Mouse (Mus musculus) forebrain, embryonic 14.5 days (tissue): ENCODE results near the gene Dis3l2. TPM values are rescaled to one million over a fixed set of nuclear protein-coding genes. Genes with fewer than 3 reads are reported as not detected.

Experiments used
- ATAC-seq: fragments of 200-750 bp; cut with Nextera tagmentation; 2 replicates; pipeline ENCODE4 v1.8.0; 2017; ENCODE audit warnings: mild to moderate bottlenecking, moderate library complexity
- DNase-seq: peaks from one replicate; pipeline ENCODE4 v3.0.0-alpha.2; 2015; ENCODE audit warnings: low spot score
- H3K27ac ChIP-seq: fragments of 300-500 bp; sonication (generic); 2 replicates; pipeline ENCODE4 v1.5.1; 2014; ENCODE audit warnings: low read depth, mild to moderate bottlenecking, control low read depth, low read length, moderate library complexity
- H3K27me3 ChIP-seq: fragments of 300-500 bp; sonication (generic); replicated peaks from 2 replicates; pipeline ENCODE4 v1.6.1; 2014; ENCODE audit warnings: low read length, control low read depth, mixed read lengths; ENCODE audit not compliant: control insufficient read depth, insufficient read depth
- H3K36me3 ChIP-seq: fragments of 300-500 bp; sonication (generic); 2 replicates; pipeline ENCODE4 v1.6.1; 2014; ENCODE audit warnings: low read length, control low read depth; ENCODE audit not compliant: control insufficient read depth, insufficient read depth
- H3K4me1 ChIP-seq: fragments of 300-500 bp; sonication (generic); 2 replicates; pipeline ENCODE4 v1.6.1; 2014; ENCODE audit warnings: antibody characterized with exemption, low read length, control low read depth; ENCODE audit not compliant: control insufficient read depth, insufficient read depth
- H3K4me2 ChIP-seq: fragments of 300-500 bp; sonication (generic); 2 replicates; pipeline ENCODE4 v1.6.1; 2014; ENCODE audit warnings: mild to moderate bottlenecking, control low read depth, low read length
- H3K4me3 ChIP-seq: fragments of 300-500 bp; sonication (generic); 2 replicates; pipeline ENCODE4 v1.5.1; 2014; ENCODE audit warnings: low read depth, low read length, control low read depth
- H3K9ac ChIP-seq: fragments of 300-500 bp; sonication (generic); 2 replicates; pipeline ENCODE4 v1.6.1; 2014; ENCODE audit warnings: mild to moderate bottlenecking, low read length, control low read depth, moderate library complexity
- H3K9me3 ChIP-seq: fragments of 300-500 bp; sonication (generic); replicated peaks from 2 replicates; pipeline ENCODE4 v1.6.1; 2016; ENCODE audit warnings: low read length, control low read depth, mixed read lengths; ENCODE audit not compliant: control insufficient read depth
- WGBS: fragments of 180-500 bp; shearing (Covaris S2); extraction: QIAGEN DNeasy Blood & Tissue Kit; methylation state at CpG from one replicate; pipeline ENCODE4 v1.1.7; 2014; 5-methylcytosine and 5-hydroxymethylcytosine counted together
- polyA plus RNA-seq: library from polyadenylated mRNA; unstranded; fragments of >200 nt; fragmentation: Nextera tagmentation; extraction: Ambion mirVana; gene quantifications from 2 replicates; pipeline ENCODE4 v1.2.1, GENCODE M21; 2014

Dis3l2 gene
- polyA plus RNA-seq, 1 experiment from 2014 or later = 32.2 TPM

- Histone ChIP-seq H3K4me3 (no peak overlapping the region), H3K9me3 (no peaks in the 10 kb centered on the region), H3K4me2 (no peak overlapping the region), H3K27me3 (no peaks in the 10 kb centered on the region), H3K27ac (no peak overlapping the region), H3K4me1 (no peaks in the 10 kb centered on the region), H3K9ac (no peak overlapping the region), H3K36me3 (no peaks in the 10 kb centered on the region)
- DNase-seq (no peak), ATAC-seq (no peak)
- 48% methylated on average over 16 of the region's 16 CpGs for WGBS
Measured at GRCm38 (mm10) chr1:87070720-87071119, 367.1 kb downstream of the Dis3l2 start.

GRCm38 (mm10) chr1:87073776-87074175 lies 370.2 kb downstream of the Dis3l2 start:
- DNase-seq (no peak), ATAC-seq (no peak)
- no peaks in the 10 kb centered on the region for H3K36me3 ChIP-seq
- no peaks in the 10 kb centered on the region for H3K9me3 ChIP-seq
- no peak overlapping the region for H3K9ac ChIP-seq
- H3K4me3 ChIP-seq = no peak overlapping the region
- no peak overlapping the region for H3K27ac ChIP-seq
- 91% methylated on average over 8 of the region's 8 CpGs for WGBS
- no peak overlapping the region for H3K4me2 ChIP-seq
- no peaks in the 10 kb centered on the region for H3K4me1 ChIP-seq
- H3K27me3 ChIP-seq = no peaks in the 10 kb centered on the region

DNA sequence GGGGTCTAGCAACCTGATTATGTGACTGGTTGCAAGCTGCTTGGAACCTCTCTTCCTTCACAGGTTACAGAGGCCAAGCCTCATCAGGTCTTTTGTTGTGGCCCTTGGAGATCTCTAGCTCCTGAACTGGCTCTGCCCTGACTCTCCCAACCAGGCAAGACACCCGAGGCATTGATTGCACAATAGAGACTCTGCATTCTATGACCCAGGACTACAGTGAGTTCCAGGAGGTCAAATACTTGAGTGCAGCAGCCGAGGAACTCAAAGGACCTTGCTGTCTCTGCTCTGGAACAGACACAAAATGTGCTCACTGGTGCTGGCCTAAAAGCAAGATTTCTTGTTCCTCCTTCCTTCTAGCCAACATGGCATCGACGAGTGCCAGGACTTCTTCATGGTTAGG lies 382.6 kb downstream of the Dis3l2 start:
- Histone ChIP-seq H3K27me3 (no peaks in the 10 kb centered on the region), H3K4me2 (no peak overlapping the region), H3K9me3 (no peaks in the 10 kb centered on the region), H3K4me1 (no peaks in the 10 kb centered on the region), H3K4me3 (no peak overlapping the region), H3K27ac (no peak overlapping the region), H3K9ac (no peak overlapping the region), H3K36me3 (no peaks in the 10 kb centered on the region)
- WGBS = 77% methylated on average over 4 of the region's 4 CpGs
- ATAC-seq (no peak), DNase-seq (no peak)

DNA sequence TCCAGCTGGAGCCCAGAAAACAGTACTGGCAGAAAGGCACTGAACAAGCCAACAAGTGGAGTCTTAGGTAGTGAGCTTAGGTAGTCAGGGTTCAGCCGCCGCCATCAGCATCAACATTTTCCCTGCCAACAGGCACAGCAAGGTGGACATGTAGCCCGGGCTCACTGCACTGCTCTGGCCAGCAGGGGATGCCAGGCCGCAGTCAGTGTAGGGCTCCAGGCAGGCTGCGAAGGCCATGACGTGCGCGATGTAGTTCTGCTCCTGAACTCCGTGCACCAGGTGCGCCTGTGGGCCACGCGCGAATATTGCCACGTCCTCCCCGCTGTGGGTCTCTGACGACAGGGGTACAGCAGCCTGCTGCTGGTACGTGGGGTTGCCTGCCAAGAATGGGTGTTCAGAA lies 383.4 kb downstream of the Dis3l2 start:
- Histone ChIP-seq H3K4me2 (no peak overlapping the region), H3K27ac (no peak overlapping the region), H3K36me3 (no peaks in the 10 kb centered on the region), H3K27me3 (no peaks in the 10 kb centered on the region), H3K4me3 (no peak overlapping the region), H3K9me3 (no peaks in the 10 kb centered on the region), H3K4me1 (no peaks in the 10 kb centered on the region), H3K9ac (no peak overlapping the region)
- ATAC-seq (no peak), DNase-seq (no peak)
- WGBS = 78% methylated on average over 17 of the region's 17 CpGs

GRCm38 (mm10) chr1:87089251-87089650 lies 385.6 kb downstream of the Dis3l2 start:
- Histone ChIP-seq H3K9ac (no peak overlapping the region), H3K9me3 (no peaks in the 10 kb centered on the region), H3K4me3 (no peak overlapping the region), H3K4me2 (no peak overlapping the region), H3K36me3 (no peaks in the 10 kb centered on the region), H3K4me1 (no peaks in the 10 kb centered on the region), H3K27me3 (no peaks in the 10 kb centered on the region), H3K27ac (no peak overlapping the region)
- DNase-seq = no peak
- ATAC-seq = no peak
- WGBS = 77% methylated on average over 11 of the region's 11 CpGs

- H3K27ac ChIP-seq = no peak within 1 kb of the TSS
- DNase-seq = no peak
- H3K4me1 ChIP-seq = no peaks in the 10 kb centered on the region
- 89% methylated on average over 4 of the region's 4 CpGs for WGBS
- ATAC-seq = no peak
- H3K27me3 ChIP-seq = no peaks in the 10 kb centered on the region
- no peak within 1 kb of the TSS for H3K9ac ChIP-seq
- H3K9me3 ChIP-seq = no peaks in the 10 kb centered on the region
- H3K4me3 ChIP-seq = no peak within 1 kb of the TSS
- no peak within 1 kb of the TSS for H3K4me2 ChIP-seq
- H3K36me3 ChIP-seq = no peaks in the 10 kb centered on the region
Measured at GRCm38 (mm10) chr1:87089828-87090227, 386.2 kb downstream of the Dis3l2 start, which contains the start of gene Alppl2. Gene Alppl2, minus strand, starts transcription at chr1:87089928.

GRCm38 (mm10) chr1:87095642-87096041 lies 392.0 kb downstream of the Dis3l2 start:
- no peak for ATAC-seq
- Histone ChIP-seq H3K4me1 (no peaks in the 10 kb centered on the region), H3K27ac (no peak overlapping the region), H3K4me3 (no peak overlapping the region), H3K36me3 (no peaks in the 10 kb centered on the region), H3K9me3 (no peaks in the 10 kb centered on the region), H3K9ac (no peak overlapping the region), H3K27me3 (no peaks in the 10 kb centered on the region), H3K4me2 (no peak overlapping the region)
- WGBS = 74% methylated on average over 8 of the region's 8 CpGs
- no peak for DNase-seq

DNA sequence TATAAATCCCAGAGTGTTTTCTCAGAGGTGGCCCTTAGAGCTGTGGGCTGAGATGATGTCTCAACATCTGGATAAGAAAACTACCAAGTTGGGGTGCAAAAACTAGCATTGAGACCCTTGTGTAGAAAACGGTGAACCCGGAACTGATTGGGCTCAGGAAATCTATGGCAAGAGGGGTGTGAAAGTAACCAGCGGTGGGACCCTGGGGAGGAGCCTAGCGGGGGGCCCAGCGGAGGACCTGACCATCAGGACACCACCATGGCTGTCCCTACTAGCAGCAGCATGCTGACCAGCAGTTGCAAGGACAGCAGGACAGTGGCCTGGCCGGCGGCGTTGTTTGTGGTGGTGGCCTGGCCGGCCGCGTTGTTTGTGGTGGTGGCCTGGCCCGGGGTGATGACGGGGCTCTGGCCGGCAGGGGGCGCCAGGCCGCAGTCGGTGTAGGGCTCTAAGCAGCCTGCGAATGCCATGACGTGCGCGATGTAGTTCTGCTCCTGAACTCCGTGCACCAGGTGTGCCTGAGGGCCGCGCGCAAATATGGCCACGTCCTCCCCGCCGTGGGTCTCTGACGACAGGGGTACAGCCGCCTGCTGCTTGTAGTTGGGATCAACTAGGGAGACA lies 394.9 kb downstream of the Dis3l2 start:
- H3K36me3 ChIP-seq = no peaks in the 10 kb centered on the region
- H3K4me2 ChIP-seq = peak overlapping the region; percentile 23; the same call in 1 of the 2 replicates
- no peak overlapping the region for H3K27ac ChIP-seq
- H3K4me3 ChIP-seq = no peak overlapping the region
- 15% methylated on average over 30 of the region's 30 CpGs for WGBS
- no peaks in the 10 kb centered on the region for H3K9me3 ChIP-seq
- no peak overlapping the region for H3K9ac ChIP-seq
- no peaks in the 10 kb centered on the region for H3K4me1 ChIP-seq
- ATAC-seq (peak; percentile 81), DNase-seq (peak; percentile 54)
- H3K27me3 ChIP-seq = no peaks in the 10 kb centered on the region
